Mouse (Mus musculus): ENCODE measurements at regions not wholly inside any gene's neighbourhood (a gene's known extent, or its start where the extent isn't known, plus 50 kb on each side); places are given as distances from the start of the nearest gene placed in this dataset.

DNA sequence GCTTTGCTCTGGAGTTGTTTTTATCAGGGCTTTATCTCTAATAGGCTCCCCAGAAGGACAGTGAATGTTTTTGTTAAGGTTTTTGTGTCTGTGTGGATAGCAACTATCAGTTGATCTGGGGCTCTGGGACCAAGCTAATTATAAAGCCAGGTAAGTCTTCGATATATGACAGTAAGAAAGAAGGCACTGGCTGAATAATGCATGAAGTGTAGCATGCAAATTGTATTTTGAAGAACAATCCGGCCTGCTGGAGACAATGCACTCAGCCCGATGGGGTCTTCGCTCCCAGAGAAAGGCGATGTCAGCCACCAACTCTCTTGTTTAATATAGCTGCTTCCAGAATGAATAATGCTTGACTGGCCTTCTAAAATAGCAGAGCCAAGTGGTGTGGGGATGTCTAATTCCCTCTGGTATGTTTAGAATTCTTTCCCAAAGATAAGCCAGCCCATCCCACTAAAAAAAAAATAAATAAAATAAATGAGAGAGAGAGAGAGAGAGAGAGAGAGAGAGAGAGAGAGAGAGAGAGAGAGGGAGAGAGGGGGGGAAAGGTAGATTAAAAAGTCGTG is 68.6 kb downstream of the Dad1 start:
- peak overlapping the region; percentile 82 for H3K27ac ChIP-seq (ENCODE audit: control insufficient read depth, insufficient read depth, low read length)
- no peaks in the 10 kb centered on the region for H3K27me3 ChIP-seq (ENCODE audit: control insufficient read depth, insufficient read depth, low read length)
- peak overlapping the region; percentile 26 for H3K4me3 ChIP-seq (ENCODE audit: control insufficient read depth, insufficient read depth, low read length)
- 88% methylated on average over 6 of the region's 6 CpGs for WGBS
- TF ChIP-seq CTCF (IDR thresholded peaks at IDR 0.05; ENCODE audit: borderline replicate concordance, control insufficient read depth, extremely low read depth, insufficient read depth, low read length, poor library complexity) (no peak), POLR2A (IDR thresholded peaks at IDR 0.05; ENCODE audit: control insufficient read depth, extremely low read depth, insufficient read depth, low read length, poor library complexity) (no peak)
- peaks cover 76% of the 10 kb centered on the region for H3K36me3 ChIP-seq (ENCODE audit: control insufficient read depth, insufficient read depth, low read length)
- DNase-seq: no peak
- peaks cover 45% of the 10 kb centered on the region for H3K4me1 ChIP-seq (replicated peaks; ENCODE audit: control insufficient read depth, insufficient read depth, low read length)

DNA sequence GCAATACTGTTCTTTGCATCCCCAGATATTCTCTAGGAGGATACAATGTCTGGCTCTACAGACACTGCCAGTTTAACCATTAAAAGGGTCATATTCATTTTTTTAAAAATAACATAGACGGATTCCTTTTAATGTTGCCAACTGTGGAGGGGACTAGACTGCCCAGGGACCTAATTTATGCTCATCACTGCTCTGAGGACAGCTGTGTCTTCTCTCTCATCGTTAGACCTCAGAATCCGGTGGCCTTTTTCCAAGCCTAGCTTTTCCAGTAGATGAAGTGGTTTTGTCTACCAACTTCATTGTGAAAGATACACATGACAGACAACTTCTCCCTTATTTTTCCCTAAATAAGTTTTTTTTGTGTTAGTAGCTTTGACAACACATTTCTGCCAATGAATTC is 70.0 kb downstream of the Dad1 start:
- no peaks in the 10 kb centered on the region for H3K27me3 ChIP-seq (ENCODE audit: control insufficient read depth, insufficient read depth, low read length)
- peaks cover 47% of the 10 kb centered on the region for H3K4me1 ChIP-seq (replicated peaks; ENCODE audit: control insufficient read depth, insufficient read depth, low read length)
- no peak for DNase-seq
- peaks cover 70% of the 10 kb centered on the region for H3K36me3 ChIP-seq (ENCODE audit: control insufficient read depth, insufficient read depth, low read length)
- 94% methylated on average over 3 of the region's 3 CpGs for WGBS
- no peak overlapping the region for H3K4me3 ChIP-seq (ENCODE audit: control insufficient read depth, insufficient read depth, low read length)
- TF ChIP-seq POLR2A (IDR thresholded peaks at IDR 0.05; ENCODE audit: control insufficient read depth, extremely low read depth, insufficient read depth, low read length, poor library complexity) (no peak), CTCF (IDR thresholded peaks at IDR 0.05; ENCODE audit: borderline replicate concordance, control insufficient read depth, extremely low read depth, insufficient read depth, low read length, poor library complexity) (no peak)
- peak overlapping the region; percentile 85 for H3K27ac ChIP-seq (ENCODE audit: control insufficient read depth, insufficient read depth, low read length)

DNA sequence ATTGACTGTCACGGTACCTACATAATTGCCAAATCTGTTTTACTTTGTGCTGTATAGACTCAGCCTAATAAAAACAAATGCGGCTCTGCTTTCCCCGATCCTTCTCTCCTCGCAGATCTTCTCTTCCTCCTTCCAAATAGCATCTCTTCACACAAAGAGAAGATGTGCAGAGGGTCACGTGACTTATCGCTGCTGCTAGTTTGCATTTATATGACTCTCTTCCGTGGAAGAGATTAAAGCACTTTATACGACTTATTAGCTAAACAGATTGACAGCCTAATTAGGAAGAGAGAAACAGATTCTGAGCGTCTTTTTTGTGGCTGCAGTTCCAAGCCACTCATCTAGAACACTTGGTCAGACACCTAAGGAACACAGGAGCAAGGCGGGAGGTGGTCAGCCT is 71.1 kb downstream of the Dad1 start:
- Histone ChIP-seq H3K27ac (ENCODE audit: control insufficient read depth, insufficient read depth, low read length) (peak overlapping the region; percentile 85), H3K36me3 (ENCODE audit: control insufficient read depth, insufficient read depth, low read length) (peaks cover 62% of the 10 kb centered on the region), H3K27me3 (ENCODE audit: control insufficient read depth, insufficient read depth, low read length) (no peaks in the 10 kb centered on the region), H3K4me3 (ENCODE audit: control insufficient read depth, insufficient read depth, low read length) (no peak overlapping the region), H3K4me1 (replicated peaks; ENCODE audit: control insufficient read depth, insufficient read depth, low read length) (peaks cover 50% of the 10 kb centered on the region)
- TF ChIP-seq CTCF (IDR thresholded peaks at IDR 0.05; ENCODE audit: borderline replicate concordance, control insufficient read depth, extremely low read depth, insufficient read depth, low read length, poor library complexity) (no peak), POLR2A (IDR thresholded peaks at IDR 0.05; ENCODE audit: control insufficient read depth, extremely low read depth, insufficient read depth, low read length, poor library complexity) (no peak)
- 85% methylated on average over 10 of the region's 10 CpGs for WGBS
- no peak for DNase-seq

- no peak for DNase-seq
- Histone ChIP-seq H3K4me1 (replicated peaks; ENCODE audit: control insufficient read depth, insufficient read depth, low read length) (peaks cover 49% of the 10 kb centered on the region), H3K36me3 (ENCODE audit: control insufficient read depth, insufficient read depth, low read length) (peaks cover 64% of the 10 kb centered on the region), H3K27ac (ENCODE audit: control insufficient read depth, insufficient read depth, low read length) (peak overlapping the region; percentile 97; the same call in 1 of the 2 replicates), H3K27me3 (ENCODE audit: control insufficient read depth, insufficient read depth, low read length) (no peaks in the 10 kb centered on the region), H3K4me3 (ENCODE audit: control insufficient read depth, insufficient read depth, low read length) (no peak overlapping the region)
- TF ChIP-seq CTCF (IDR thresholded peaks at IDR 0.05; ENCODE audit: borderline replicate concordance, control insufficient read depth, extremely low read depth, insufficient read depth, low read length, poor library complexity): no peak
- TF ChIP-seq POLR2A (IDR thresholded peaks at IDR 0.05; ENCODE audit: control insufficient read depth, extremely low read depth, insufficient read depth, low read length, poor library complexity): no peak
- WGBS: 26% methylated on average over 3 of the region's 3 CpGs
These were observed 72.6 kb downstream of the Dad1 start for GRCm38 (mm10) chr14:54181306-54181705.

GRCm38 (mm10) chr14:54180754-54181153 is 73.2 kb downstream of the Dad1 start:
- peaks cover 64% of the 10 kb centered on the region for H3K36me3 ChIP-seq (ENCODE audit: control insufficient read depth, insufficient read depth, low read length)
- TF ChIP-seq POLR2A (IDR thresholded peaks at IDR 0.05; ENCODE audit: control insufficient read depth, extremely low read depth, insufficient read depth, low read length, poor library complexity): no peak
- TF ChIP-seq CTCF (IDR thresholded peaks at IDR 0.05; ENCODE audit: borderline replicate concordance, control insufficient read depth, extremely low read depth, insufficient read depth, low read length, poor library complexity): no peak
- 96% methylated on average over 3 of the region's 3 CpGs for WGBS
- no peaks in the 10 kb centered on the region for H3K27me3 ChIP-seq (ENCODE audit: control insufficient read depth, insufficient read depth, low read length)
- H3K4me1 ChIP-seq (replicated peaks; ENCODE audit: control insufficient read depth, insufficient read depth, low read length): peaks cover 49% of the 10 kb centered on the region
- peak overlapping the region; percentile 97 for H3K27ac ChIP-seq (ENCODE audit: control insufficient read depth, insufficient read depth, low read length)
- DNase-seq: no peak
- peak overlapping the region; percentile 22; the same call in 1 of the 2 replicates for H3K4me3 ChIP-seq (ENCODE audit: control insufficient read depth, insufficient read depth, low read length)

DNA sequence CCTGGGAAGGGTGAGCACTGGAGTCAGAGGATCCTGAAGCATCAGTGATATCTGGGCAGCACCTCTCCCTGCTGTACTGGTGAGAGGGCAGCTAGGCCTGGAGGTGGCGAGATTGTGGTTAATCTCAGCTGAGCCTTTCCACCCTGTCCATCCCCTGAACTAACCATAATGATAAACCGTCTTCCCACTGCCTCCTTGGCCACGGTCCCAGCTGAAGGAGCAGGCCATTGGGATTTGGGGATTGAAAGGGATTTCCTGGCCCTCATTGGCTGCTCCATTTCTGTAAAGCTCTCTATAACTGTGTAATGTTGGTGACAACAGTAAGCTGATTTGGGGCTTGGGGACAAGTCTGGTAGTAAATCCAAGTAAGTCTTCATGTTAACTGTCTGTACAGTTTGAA is 73.6 kb downstream of the Dad1 start:
- Histone ChIP-seq H3K27ac (ENCODE audit: control insufficient read depth, insufficient read depth, low read length) (peak overlapping the region; percentile 97), H3K4me3 (ENCODE audit: control insufficient read depth, insufficient read depth, low read length) (peak overlapping the region; percentile 46), H3K36me3 (ENCODE audit: control insufficient read depth, insufficient read depth, low read length) (peaks cover 64% of the 10 kb centered on the region), H3K27me3 (ENCODE audit: control insufficient read depth, insufficient read depth, low read length) (no peaks in the 10 kb centered on the region), H3K4me1 (replicated peaks; ENCODE audit: control insufficient read depth, insufficient read depth, low read length) (peaks cover 49% of the 10 kb centered on the region)
- TF ChIP-seq POLR2A (IDR thresholded peaks at IDR 0.05; ENCODE audit: control insufficient read depth, extremely low read depth, insufficient read depth, low read length, poor library complexity): no peak
- TF ChIP-seq CTCF (IDR thresholded peaks at IDR 0.05; ENCODE audit: borderline replicate concordance, control insufficient read depth, extremely low read depth, insufficient read depth, low read length, poor library complexity): no peak
- 86% methylated on average over 3 of the region's 3 CpGs for WGBS
- DNase-seq: no peak

DNA sequence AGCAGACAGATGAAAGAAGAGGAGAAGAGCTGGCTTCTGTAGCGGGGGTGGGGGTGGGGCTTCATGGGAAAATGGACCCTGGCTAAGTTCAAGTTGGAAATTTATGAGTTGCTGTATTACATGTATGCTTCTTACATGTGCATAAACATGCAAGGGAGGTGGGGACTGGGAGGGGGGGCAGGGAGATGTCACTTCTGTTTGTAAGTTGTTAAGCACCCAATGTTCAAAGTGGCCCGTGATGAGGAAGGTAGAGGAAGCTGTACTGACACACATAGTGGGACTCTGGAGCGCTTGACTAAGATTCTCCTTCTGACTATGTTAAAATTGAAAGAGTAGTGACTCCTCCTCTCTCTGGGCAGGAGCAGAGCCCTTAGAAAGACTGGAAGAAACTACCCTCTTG is 75.0 kb downstream of the Dad1 start:
- Histone ChIP-seq H3K27me3 (ENCODE audit: control insufficient read depth, insufficient read depth, low read length) (no peaks in the 10 kb centered on the region), H3K36me3 (ENCODE audit: control insufficient read depth, insufficient read depth, low read length) (peaks cover 52% of the 10 kb centered on the region), H3K4me3 (ENCODE audit: control insufficient read depth, insufficient read depth, low read length) (no peak overlapping the region), H3K4me1 (replicated peaks; ENCODE audit: control insufficient read depth, insufficient read depth, low read length) (peaks cover 48% of the 10 kb centered on the region), H3K27ac (ENCODE audit: control insufficient read depth, insufficient read depth, low read length) (peak overlapping the region; percentile 83)
- DNase-seq: no peak
- TF ChIP-seq POLR2A (IDR thresholded peaks at IDR 0.05; ENCODE audit: control insufficient read depth, extremely low read depth, insufficient read depth, low read length, poor library complexity) (no peak), CTCF (IDR thresholded peaks at IDR 0.05; ENCODE audit: borderline replicate concordance, control insufficient read depth, extremely low read depth, insufficient read depth, low read length, poor library complexity) (no peak)
- WGBS: 50% methylated on average over 3 of the region's 3 CpGs
